Mouse (Mus musculus) liver, embryonic 11.5 days (tissue): ENCODE measurements around the gene Lmtk2. TPM values are rescaled to one million over a fixed set of nuclear protein-coding genes. Genes with fewer than 3 reads are reported as not detected.

Experiments
- ATAC-seq: fragments of 200-750 bp; cut with Nextera tagmentation; replicated peaks from 2 replicates; pipeline ENCODE4 v1.8.0; 2017; ENCODE audit warnings: moderate number of reproducible peaks, mild to moderate bottlenecking, moderate TSS enrichment, moderate library complexity; ENCODE audit not compliant: low FRiP score
- DNase-seq: peaks from one replicate; pipeline ENCODE4 v3.0.0-alpha.2; 2017; ENCODE audit warnings: low spot score
- H3K27ac ChIP-seq: fragments of 300-500 bp; sonication (generic); 2 replicates; pipeline ENCODE4 v1.5.1; 2014; ENCODE audit warnings: mild to moderate bottlenecking, low read depth, low read length, control low read depth
- H3K27me3 ChIP-seq: fragments of 300-500 bp; sonication (generic); replicated peaks from 2 replicates; pipeline ENCODE4 v1.6.1; 2014; ENCODE audit warnings: low read length, mixed read lengths; ENCODE audit not compliant: control insufficient read depth, insufficient read depth
- H3K36me3 ChIP-seq: fragments of 300-500 bp; sonication (generic); 2 replicates; pipeline ENCODE4 v1.6.1; 2014; ENCODE audit warnings: mild to moderate bottlenecking, low read length, moderate library complexity, mixed read lengths; ENCODE audit not compliant: control insufficient read depth, insufficient read depth
- H3K4me1 ChIP-seq: fragments of 300-500 bp; sonication (generic); replicated peaks from 2 replicates; pipeline ENCODE4 v1.6.1; 2014; ENCODE audit warnings: low read length, mixed read lengths; ENCODE audit not compliant: control insufficient read depth, insufficient read depth
- H3K4me2 ChIP-seq: fragments of 300-500 bp; sonication (generic); 2 replicates; pipeline ENCODE4 v1.6.1; 2014; ENCODE audit warnings: mild to moderate bottlenecking, control low read depth, moderate library complexity
- H3K4me3 ChIP-seq: fragments of 300-500 bp; sonication (generic); 2 replicates; pipeline ENCODE4 v1.5.1; 2014; ENCODE audit warnings: low read depth, low read length, control low read depth
- H3K9ac ChIP-seq: fragments of 300-500 bp; sonication (generic); 2 replicates; pipeline ENCODE4 v1.6.1; 2014; ENCODE audit warnings: low read depth, low read length, control low read depth
- H3K9me3 ChIP-seq: fragments of 300-500 bp; sonication (generic); 2 replicates; pipeline ENCODE4 v1.6.1; 2016; ENCODE audit warnings: low read length, inconsistent platforms, mixed read lengths; ENCODE audit not compliant: control insufficient read depth
- WGBS: fragments of 180-500 bp; shearing (Covaris S2); extraction: QIAGEN DNeasy Blood & Tissue Kit; methylation state at CpG from one replicate; pipeline ENCODE4 v1.1.7; 2014; 5-methylcytosine and 5-hydroxymethylcytosine counted together
- polyA plus RNA-seq: library from polyadenylated mRNA; unstranded; fragments of >200 nt; fragmentation: Nextera tagmentation; extraction: Ambion mirVana; gene quantifications from 2 replicates; pipeline ENCODE4 v1.2.1, GENCODE M21; 2014

Gene Lmtk2
- polyA plus RNA-seq, 1 experiment from 2014 or later, result 4.9 TPM

GRCm38 (mm10) chr5:144114970-144115627 is 14.9 kb downstream of the Lmtk2 start:
- H3K4me2 ChIP-seq, result no peak overlapping the region
- no peaks in the 10 kb centered on the region for H3K36me3 ChIP-seq
- DNase-seq (no peak), ATAC-seq (peak; percentile 58; the same call in 1 of the 2 replicates)
- H3K27ac ChIP-seq, result no peak overlapping the region
- H3K27me3 ChIP-seq, result no peaks in the 10 kb centered on the region
- 48% methylated on average over 5 of the region's 5 CpGs for WGBS
- no peak overlapping the region for H3K4me3 ChIP-seq
- H3K4me1 ChIP-seq, result peaks cover 5% of the 10 kb centered on the region
- H3K9ac ChIP-seq, result no peak overlapping the region
- H3K9me3 ChIP-seq, result no peaks in the 10 kb centered on the region

GRCm38 (mm10) chr5:144115628-144115977 is 15.4 kb downstream of the Lmtk2 start:
- Histone ChIP-seq H3K4me2 (no peak overlapping the region), H3K27me3 (no peaks in the 10 kb centered on the region), H3K4me1 (peaks cover 5% of the 10 kb centered on the region), H3K9ac (no peak overlapping the region), H3K9me3 (no peaks in the 10 kb centered on the region), H3K36me3 (no peaks in the 10 kb centered on the region), H3K4me3 (no peak overlapping the region), H3K27ac (no peak overlapping the region)
- WGBS, result 55% methylated on average over 2 of the region's 2 CpGs
- DNase-seq, result no peak
- ATAC-seq, result peak; percentile 80

GRCm38 (mm10) chr5:144118271-144118670 is 18.0 kb downstream of the Lmtk2 start:
- ATAC-seq (no peak), DNase-seq (no peak)
- Histone ChIP-seq H3K36me3 (no peaks in the 10 kb centered on the region), H3K27me3 (no peaks in the 10 kb centered on the region), H3K9ac (no peak overlapping the region), H3K27ac (no peak overlapping the region), H3K4me2 (no peak overlapping the region), H3K4me1 (no peaks in the 10 kb centered on the region), H3K9me3 (no peaks in the 10 kb centered on the region), H3K4me3 (no peak overlapping the region)
- WGBS, result 93% methylated on average over 4 of the region's 4 CpGs

GRCm38 (mm10) chr5:144119286-144119685 is 19.1 kb downstream of the Lmtk2 start:
- 80% methylated on average over 2 of the region's 2 CpGs for WGBS
- no peak overlapping the region for H3K9ac ChIP-seq
- H3K27ac ChIP-seq, result no peak overlapping the region
- ATAC-seq, result no peak
- no peak overlapping the region for H3K4me2 ChIP-seq
- no peak for DNase-seq
- no peaks in the 10 kb centered on the region for H3K27me3 ChIP-seq
- H3K9me3 ChIP-seq, result no peaks in the 10 kb centered on the region
- H3K36me3 ChIP-seq, result no peaks in the 10 kb centered on the region
- H3K4me3 ChIP-seq, result no peak overlapping the region
- no peaks in the 10 kb centered on the region for H3K4me1 ChIP-seq

- H3K9me3 ChIP-seq, result no peaks in the 10 kb centered on the region
- no peak overlapping the region for H3K4me3 ChIP-seq
- DNase-seq (no peak), ATAC-seq (no peak)
- no peak overlapping the region for H3K27ac ChIP-seq
- no peaks in the 10 kb centered on the region for H3K27me3 ChIP-seq
- no peak overlapping the region for H3K9ac ChIP-seq
- H3K4me2 ChIP-seq, result no peak overlapping the region
- no peaks in the 10 kb centered on the region for H3K4me1 ChIP-seq
- no peaks in the 10 kb centered on the region for H3K36me3 ChIP-seq
These were observed 21.3 kb downstream of the Lmtk2 start for GRCm38 (mm10) chr5:144121489-144121888.

- Histone ChIP-seq H3K4me3 (no peak overlapping the region), H3K4me2 (no peak overlapping the region), H3K36me3 (peaks cover 3% of the 10 kb centered on the region; the same call in 1 of the 2 replicates), H3K9me3 (no peaks in the 10 kb centered on the region), H3K27me3 (no peaks in the 10 kb centered on the region), H3K9ac (no peak overlapping the region), H3K4me1 (no peaks in the 10 kb centered on the region), H3K27ac (no peak overlapping the region)
- no peak for DNase-seq
- WGBS, result 64% methylated on average over 9 of the region's 9 CpGs
- no peak for ATAC-seq
These were observed 25.9 kb downstream of the Lmtk2 start for GRCm38 (mm10) chr5:144125979-144126755.

GRCm38 (mm10) chr5:144143531-144143930 is 43.3 kb downstream of the Lmtk2 start:
- H3K9me3 ChIP-seq, result no peaks in the 10 kb centered on the region
- H3K9ac ChIP-seq, result no peak overlapping the region
- DNase-seq, result no peak
- H3K4me3 ChIP-seq, result no peak overlapping the region
- ATAC-seq, result no peak
- H3K4me1 ChIP-seq, result no peaks in the 10 kb centered on the region
- 92% methylated on average over 5 of the region's 5 CpGs for WGBS
- H3K36me3 ChIP-seq, result peaks cover 5% of the 10 kb centered on the region; the same call in 1 of the 2 replicates
- H3K27me3 ChIP-seq, result no peaks in the 10 kb centered on the region
- no peak overlapping the region for H3K27ac ChIP-seq
- no peak overlapping the region for H3K4me2 ChIP-seq

- Histone ChIP-seq H3K4me2 (no peak overlapping the region), H3K9ac (no peak overlapping the region), H3K27me3 (no peaks in the 10 kb centered on the region), H3K4me3 (no peak overlapping the region), H3K36me3 (peaks cover 9% of the 10 kb centered on the region; the same call in 1 of the 2 replicates), H3K4me1 (no peaks in the 10 kb centered on the region), H3K27ac (no peak overlapping the region), H3K9me3 (no peaks in the 10 kb centered on the region)
- ATAC-seq (no peak), DNase-seq (no peak)
These were observed 46.7 kb downstream of the Lmtk2 start for GRCm38 (mm10) chr5:144146898-144147297.

GRCm38 (mm10) chr5:144149530-144149929 is 49.3 kb downstream of the Lmtk2 start:
- no peaks in the 10 kb centered on the region for H3K4me1 ChIP-seq
- H3K4me3 ChIP-seq, result no peak overlapping the region
- no peak for ATAC-seq
- H3K9me3 ChIP-seq, result no peaks in the 10 kb centered on the region
- no peak overlapping the region for H3K27ac ChIP-seq
- peaks cover 9% of the 10 kb centered on the region; the same call in 1 of the 2 replicates for H3K36me3 ChIP-seq
- no peak overlapping the region for H3K9ac ChIP-seq
- DNase-seq, result no peak
- 92% methylated on average over 4 of the region's 4 CpGs for WGBS
- no peaks in the 10 kb centered on the region for H3K27me3 ChIP-seq
- H3K4me2 ChIP-seq, result no peak overlapping the region
